Mouse (Mus musculus): ENCODE data around the gene Vezf1.

Vezf1 gene

GRCm38 (mm10) chr11:88098021-88098729 is 30.1 kb downstream of the Vezf1 start, which contains the start of gene Cuedc1:
Gene Cuedc1, plus strand, starts transcription at chr11:88098058.
- no peak for DNase-seq (ENCODE audit: low read depth, low spot score)

- DNase-seq (ENCODE audit: low read depth, low spot score), result peak; percentile 63
These were observed 30.9 kb downstream of the Vezf1 start for GRCm38 (mm10) chr11:88098787-88099598.

- peak; percentile 37 for DNase-seq (ENCODE audit: low read depth, low spot score)
These were observed 31.5 kb downstream of the Vezf1 start for GRCm38 (mm10) chr11:88099599-88100023.

GRCm38 (mm10) chr11:88100170-88100569 is 32.1 kb downstream of the Vezf1 start:
- no peak for DNase-seq (ENCODE audit: low read depth, low spot score)

- no peak for DNase-seq (ENCODE audit: low read depth, low spot score)
These were observed 35.3 kb downstream of the Vezf1 start for GRCm38 (mm10) chr11:88103214-88103941.

- no peak for DNase-seq (ENCODE audit: low read depth, low spot score)
These were observed 37.6 kb downstream of the Vezf1 start for GRCm38 (mm10) chr11:88105494-88106291.

- no peak for DNase-seq (ENCODE audit: low read depth, low spot score)
These were observed 38.1 kb downstream of the Vezf1 start for GRCm38 (mm10) chr11:88106292-88106554.

- DNase-seq (ENCODE audit: low read depth, low spot score), result no peak
These were observed 39.3 kb downstream of the Vezf1 start for GRCm38 (mm10) chr11:88107365-88107764.

- DNase-seq (ENCODE audit: low read depth, low spot score), result no peak
These were observed 42.0 kb downstream of the Vezf1 start for GRCm38 (mm10) chr11:88110031-88110594.

- DNase-seq (ENCODE audit: low read depth, low spot score), result no peak
These were observed 44.0 kb downstream of the Vezf1 start for GRCm38 (mm10) chr11:88112078-88112477.

GRCm38 (mm10) chr11:88112677-88113333 is 44.7 kb downstream of the Vezf1 start:
- no peak for DNase-seq (ENCODE audit: low read depth, low spot score)

GRCm38 (mm10) chr11:88113543-88114271 is 45.6 kb downstream of the Vezf1 start:
- no peak for DNase-seq (ENCODE audit: low read depth, low spot score)

- no peak for DNase-seq (ENCODE audit: low read depth, low spot score)
These were observed 46.8 kb downstream of the Vezf1 start for GRCm38 (mm10) chr11:88114871-88115301.

- no peak for DNase-seq (ENCODE audit: low read depth, low spot score)
These were observed 48.5 kb downstream of the Vezf1 start for GRCm38 (mm10) chr11:88116568-88116967.

GRCm38 (mm10) chr11:88117356-88118090 is 49.4 kb downstream of the Vezf1 start:
- DNase-seq (ENCODE audit: low read depth, low spot score), result no peak

- DNase-seq (ENCODE audit: low read depth, low spot score), result no peak
These were observed 50.0 kb downstream of the Vezf1 start for GRCm38 (mm10) chr11:88118091-88118440.

GRCm38 (mm10) chr11:88118817-88119642 is 51.0 kb downstream of the Vezf1 start:
- DNase-seq (ENCODE audit: low read depth, low spot score), result no peak

GRCm38 (mm10) chr11:88122545-88122944 is 54.5 kb downstream of the Vezf1 start:
- no peak for DNase-seq (ENCODE audit: low read depth, low spot score)

All from embryo, embryonic 11.5 days (tissue).